Mouse (Mus musculus) liver, embryonic 14.5 days (tissue): ENCODE measurements at regions not wholly inside any gene's neighbourhood (a gene's known extent, or its start where the extent isn't known, plus 50 kb on each side); places are given as distances from the start of the nearest gene placed in this dataset.

Experiments
- CTCF ChIP-seq: IDR thresholded peaks from 2 replicates; pipeline ENCODE4 v1.5.1; 2016; ENCODE audit warnings: antibody characterized with exemption, low read depth, control low read depth
- EP300 ChIP-seq: IDR thresholded peaks from 2 replicates; pipeline ENCODE4 v1.6.1; 2016; ENCODE audit warnings: antibody characterized with exemption, low read depth

- TF ChIP-seq EP300 (no peak), CTCF (no peak)
Observed at GRCm38 (mm10) chr13:63998647-63999046, 90.4 kb downstream of the Hsd17b3 start.
